Mouse (Mus musculus) olfactory bulb, adult 2 months (tissue): ENCODE measurements around the gene Arl6ip4.

Source experiments
- CTCF ChIP-seq: fragments of 200-500 bp; IDR thresholded peaks from 2 replicates; pipeline ENCODE4 v1.5.1; 2012; ENCODE audit warnings: low read depth, mild to moderate bottlenecking, low read length, moderate library complexity; ENCODE audit not compliant: insufficient read depth
- POLR2A ChIP-seq: fragments of 200-500 bp; IDR thresholded peaks from 2 replicates; pipeline ENCODE4 v1.6.1; 2012; ENCODE audit warnings: mild to moderate bottlenecking, low read depth, low read length, moderate library complexity; ENCODE audit not compliant: insufficient read depth

DNA sequence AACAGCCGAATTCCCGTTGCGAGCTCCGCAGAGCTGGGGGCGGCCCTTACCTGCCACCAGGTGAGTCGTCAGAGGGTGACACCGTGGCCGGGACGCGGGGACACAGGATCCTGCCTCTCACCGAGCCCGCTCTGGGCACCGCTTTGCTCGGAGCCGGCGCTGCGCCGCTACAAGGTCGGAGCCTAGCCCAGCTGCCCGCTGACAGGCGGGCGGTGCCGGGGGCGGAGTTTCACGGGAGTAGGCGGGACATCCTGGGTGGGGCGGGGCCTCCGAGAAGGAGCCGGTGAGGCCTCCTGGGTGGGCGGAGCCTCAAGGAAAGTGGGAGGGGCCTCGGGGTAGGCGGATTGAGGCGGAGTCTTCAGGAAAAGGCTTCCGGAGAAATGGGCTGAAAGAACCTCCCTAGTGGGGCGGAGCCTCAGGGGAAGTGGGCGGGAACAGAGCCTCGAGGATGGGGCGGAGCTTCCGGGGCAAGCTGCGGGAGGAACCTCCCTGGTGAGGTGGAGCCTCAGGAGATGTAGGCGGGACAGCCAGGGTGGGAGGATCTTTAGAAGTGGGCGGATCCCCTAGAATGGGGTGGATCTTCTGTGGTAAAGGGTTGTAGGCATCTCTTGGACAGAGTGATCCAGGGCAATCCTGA, 20.2 kb upstream of the Arl6ip4 start, which contains the start of gene Abcb9:
- no peak for TF ChIP-seq CTCF
- peak; percentile 38; the same call in 1 of the 2 replicates for TF ChIP-seq POLR2A
